Mouse (Mus musculus): ENCODE data around the gene Tet2.

Gene Tet2

DNA sequence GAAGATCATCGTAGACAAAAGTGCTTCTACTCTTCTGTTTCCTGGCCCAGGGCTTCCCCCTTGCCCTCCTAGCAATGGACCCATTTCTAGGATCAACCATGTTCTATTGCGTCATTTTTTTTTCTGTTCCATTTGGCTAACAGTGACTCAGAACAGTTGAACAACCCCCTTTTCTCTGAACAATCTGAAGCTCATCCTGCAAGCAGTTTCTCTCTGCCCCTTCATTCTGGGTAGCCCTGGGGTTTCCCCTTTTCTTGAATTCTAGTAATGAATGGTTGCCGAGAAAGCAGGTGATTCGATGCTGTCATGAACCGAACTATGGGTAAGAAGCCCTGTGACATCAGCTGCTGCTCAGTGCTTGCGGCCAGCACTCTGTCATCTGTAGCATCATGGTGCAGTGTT is 108.0 kb downstream of the Tet2 start:
- DNase-seq (ENCODE audit: low spot score) = no peak

DNA sequence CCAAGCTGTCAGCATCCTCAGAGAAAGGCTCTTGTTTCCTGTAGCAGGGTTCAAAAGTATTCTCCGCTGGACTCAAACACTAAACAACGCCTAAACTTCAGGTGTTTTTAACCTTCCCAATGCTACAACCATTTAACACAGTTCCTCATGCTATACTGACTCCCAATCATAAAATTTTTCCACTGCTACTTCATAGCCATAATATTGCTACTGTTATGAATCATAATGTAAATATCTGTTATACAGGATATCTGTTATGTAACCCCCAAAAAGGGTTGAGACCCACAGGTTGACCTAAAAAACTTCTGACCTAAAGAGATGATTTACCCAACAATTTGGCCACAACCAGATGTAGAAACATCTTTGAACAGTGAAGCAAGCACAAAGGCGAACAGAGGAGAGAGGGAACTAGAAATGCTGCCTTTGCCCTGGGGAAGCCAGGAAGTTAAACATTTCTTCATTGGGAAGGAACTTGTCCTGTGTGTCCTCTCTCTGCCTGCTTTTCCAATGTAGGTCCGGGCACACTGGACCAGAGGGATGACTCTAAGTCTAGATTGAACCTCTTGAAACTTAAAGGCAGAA is 108.6 kb downstream of the Tet2 start:
- no peak for DNase-seq (ENCODE audit: low spot score)

DNA sequence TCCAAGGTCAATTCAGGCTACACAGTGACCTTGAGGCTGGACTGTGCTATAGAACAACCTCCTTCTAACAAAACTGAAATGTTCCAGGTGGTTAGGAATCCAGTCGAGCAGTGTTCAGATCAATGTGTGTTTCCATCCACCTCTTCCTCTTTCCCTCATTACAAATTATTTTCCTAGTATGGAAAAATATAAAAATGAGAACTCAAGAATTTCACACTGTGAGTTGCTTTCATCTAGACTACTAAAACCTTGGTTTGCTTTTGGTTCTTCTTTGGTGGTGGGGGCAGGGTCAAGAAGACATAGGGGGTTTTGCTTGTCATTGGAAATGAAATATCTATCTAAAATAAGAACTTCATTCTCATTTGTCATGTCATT is 109.2 kb downstream of the Tet2 start:
- DNase-seq (ENCODE audit: low spot score) = no peak

GRCm38 (mm10) chr3:133435141-133435773 is 109.7 kb downstream of the Tet2 start:
- no peak for DNase-seq (ENCODE audit: low spot score)

GRCm38 (mm10) chr3:133429394-133430173 is 115.4 kb downstream of the Tet2 start:
- DNase-seq (ENCODE audit: low spot score) = no peak

- no peak for DNase-seq (ENCODE audit: low spot score)
Observed at GRCm38 (mm10) chr3:133428003-133428402, 116.9 kb downstream of the Tet2 start.

GRCm38 (mm10) chr3:133423073-133423472 is 121.9 kb downstream of the Tet2 start:
- no peak for DNase-seq (ENCODE audit: low spot score)

GRCm38 (mm10) chr3:133414747-133415146 is 130.2 kb downstream of the Tet2 start:
- DNase-seq (ENCODE audit: low spot score) = no peak

Data from T-cell, adult 2 months (primary cell).